Mouse (Mus musculus) lung, adult 2 months (tissue): ENCODE results near the gene Cemip2. TPM values are rescaled to one million over a fixed set of nuclear protein-coding genes. Genes with fewer than 3 reads are reported as not detected.

ENCODE experiments used
- DNase-seq: peaks from one replicate; pipeline ENCODE4 v3.0.0; 2022
- H3K4me1 ChIP-seq: fragments of 200-500 bp; 2 replicates; pipeline ENCODE4 v1.6.1; 2011; ENCODE audit warnings: low read length; ENCODE audit not compliant: control insufficient read depth, insufficient read depth
- H3K4me3 ChIP-seq: fragments of 200-500 bp; replicated peaks from 2 replicates; pipeline ENCODE3; 2011; ENCODE audit warnings: low read depth, mild to moderate bottlenecking, control low read depth, low read length; ENCODE audit errors: extremely low read depth
- CTCF ChIP-seq: fragments of 200-500 bp; IDR thresholded peaks from 2 replicates; pipeline ENCODE4 v1.5.1; 2011; ENCODE audit warnings: mild to moderate bottlenecking, low read length, control low read depth; ENCODE audit not compliant: insufficient read depth
- POLR2A ChIP-seq: fragments of 200-500 bp; IDR thresholded peaks from 2 replicates; pipeline ENCODE4 v1.6.1; 2011; ENCODE audit warnings: low read depth, mild to moderate bottlenecking, control low read depth, low read length, borderline replicate concordance; ENCODE audit errors: extremely low read depth
- WGBS: fragments of 180-500 bp; shearing (Covaris S2); methylation state at CpG from one replicate; pipeline ENCODE4 v1.1.7; 2018; 5-methylcytosine and 5-hydroxymethylcytosine counted together
- polyA plus RNA-seq: library from polyadenylated mRNA; depleted of rRNA; stranded (reverse); fragments of >200 nt; gene quantifications from 2 replicates; pipeline ENCODE4 v1.2.3, GENCODE M21; 2012

The Cemip2 gene
- polyA plus RNA-seq, 1 experiment, result 33.8 TPM

GRCm38 (mm10) chr19:21787004-21787480 lies 8.9 kb downstream of the Cemip2 start:
- 59% methylated on average over 6 of the region's 6 CpGs for WGBS
- peaks cover 15% of the 10 kb centered on the region for H3K4me1 ChIP-seq
- DNase-seq, result no peak
- no peak overlapping the region for H3K4me3 ChIP-seq
- TF ChIP-seq POLR2A, result no peak
- no peak for TF ChIP-seq CTCF

- TF ChIP-seq CTCF (no peak), POLR2A (no peak)
- WGBS, result 49% methylated on average over 8 of the region's 8 CpGs
- Histone ChIP-seq H3K4me1 (peaks cover 14% of the 10 kb centered on the region), H3K4me3 (no peak overlapping the region)
- no peak for DNase-seq
Observed at GRCm38 (mm10) chr19:21788999-21789398, 10.9 kb downstream of the Cemip2 start.

GRCm38 (mm10) chr19:21789676-21790075 lies 11.5 kb downstream of the Cemip2 start:
- WGBS, result 51% methylated on average over 6 of the region's 6 CpGs
- Histone ChIP-seq H3K4me3 (peak overlapping the region; percentile 21), H3K4me1 (peaks cover 10% of the 10 kb centered on the region)
- no peak for DNase-seq
- no peak for TF ChIP-seq POLR2A
- TF ChIP-seq CTCF, result no peak

GRCm38 (mm10) chr19:21791386-21791785 lies 13.2 kb downstream of the Cemip2 start:
- Histone ChIP-seq H3K4me1 (peaks cover 8% of the 10 kb centered on the region), H3K4me3 (no peak overlapping the region)
- no peak for DNase-seq
- no peak for TF ChIP-seq CTCF
- no peak for TF ChIP-seq POLR2A
- WGBS, result 71% methylated on average over 3 of the region's 3 CpGs

- Histone ChIP-seq H3K4me3 (no peak overlapping the region), H3K4me1 (peaks cover 8% of the 10 kb centered on the region)
- WGBS, result 75% methylated on average over 4 of the region's 4 CpGs
- no peak for DNase-seq
- TF ChIP-seq POLR2A (no peak), CTCF (no peak)
Observed at GRCm38 (mm10) chr19:21791826-21792225, 13.7 kb downstream of the Cemip2 start.

GRCm38 (mm10) chr19:21792587-21793175 lies 14.5 kb downstream of the Cemip2 start:
- Histone ChIP-seq H3K4me1 (peaks cover 8% of the 10 kb centered on the region), H3K4me3 (no peak overlapping the region)
- DNase-seq, result no peak
- 87% methylated on average over 26 of the region's 26 CpGs for WGBS
- TF ChIP-seq CTCF (no peak), POLR2A (no peak)

- TF ChIP-seq CTCF (no peak), POLR2A (no peak)
- H3K4me1 ChIP-seq, result peaks cover 16% of the 10 kb centered on the region
- DNase-seq, result no peak
- no peak overlapping the region for H3K4me3 ChIP-seq
- WGBS, result 72% methylated on average over 3 of the region's 3 CpGs
Observed at GRCm38 (mm10) chr19:21794569-21794968, 16.4 kb downstream of the Cemip2 start.

- 70% methylated on average over 5 of the region's 5 CpGs for WGBS
- Histone ChIP-seq H3K4me1 (peaks cover 14% of the 10 kb centered on the region), H3K4me3 (no peak overlapping the region)
- TF ChIP-seq POLR2A, result no peak
- no peak for TF ChIP-seq CTCF
- DNase-seq, result no peak
Observed at GRCm38 (mm10) chr19:21796333-21796732, 18.2 kb downstream of the Cemip2 start.

GRCm38 (mm10) chr19:21798700-21799099 lies 20.6 kb downstream of the Cemip2 start:
- no peak for DNase-seq
- Histone ChIP-seq H3K4me1 (peaks cover 11% of the 10 kb centered on the region), H3K4me3 (no peak overlapping the region)
- 46% methylated on average over 3 of the region's 3 CpGs for WGBS
- no peak for TF ChIP-seq CTCF
- no peak for TF ChIP-seq POLR2A
